Mouse (Mus musculus) heart, adult 8-10 months (tissue): Measurements from ENCODE around the gene Hyal3. TPM values are rescaled to one million over a fixed set of nuclear protein-coding genes. Genes with fewer than 3 reads are reported as not detected.

Source experiments
- DNase-seq: peaks from one replicate; pipeline ENCODE4 v3.0.0; 2022; ENCODE audit warnings: low spot score
- total RNA-seq, 4 experiments: library from RNA; stranded (reverse); gene quantifications; 2 replicates each; pipeline ENCODE4 v1.2.4; 2022

Hyal3 gene
- total RNA-seq, result under 1 TPM; 0.20 to 0.72 (median 0.25) TPM

- peak; percentile 92 for DNase-seq
Observed at GRCm38 (mm10) chr9:107580501-107581317, at the start of gene Hyal3. Gene Hyal3, plus strand, starts transcription at chr9:107580818.

GRCm38 (mm10) chr9:107533791-107534407 lies 46.7 kb upstream of the Hyal3 start, which contains the start of gene Tmem115:
Gene Tmem115, plus strand, starts transcription at chr9:107533945.
- DNase-seq, result peak; percentile 96

- no peak for DNase-seq
Observed at GRCm38 (mm10) chr9:107534408-107535202, 46.0 kb upstream of the Hyal3 start.

- no peak for DNase-seq
Observed at GRCm38 (mm10) chr9:107538231-107538630, 42.4 kb upstream of the Hyal3 start.

DNA sequence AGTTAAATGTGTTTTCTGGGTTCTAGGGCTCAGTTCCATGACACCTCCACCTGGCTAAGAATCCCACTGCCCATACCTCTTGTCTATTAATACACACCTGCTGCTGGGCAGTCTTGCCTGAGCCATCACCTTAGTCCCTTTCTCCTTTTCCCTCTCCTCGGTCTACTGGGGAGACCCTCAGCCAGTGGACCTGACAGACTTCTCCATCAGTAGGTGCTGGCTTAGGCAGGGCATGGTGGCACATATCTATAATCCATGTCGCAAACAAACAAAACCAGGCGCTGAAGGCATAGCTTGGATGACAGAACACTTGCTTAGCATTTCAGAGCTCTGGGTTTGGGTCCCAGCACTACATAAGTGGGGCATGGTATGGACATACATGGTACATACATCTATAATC lies 41.9 kb upstream of the Hyal3 start:
- no peak for DNase-seq

DNA sequence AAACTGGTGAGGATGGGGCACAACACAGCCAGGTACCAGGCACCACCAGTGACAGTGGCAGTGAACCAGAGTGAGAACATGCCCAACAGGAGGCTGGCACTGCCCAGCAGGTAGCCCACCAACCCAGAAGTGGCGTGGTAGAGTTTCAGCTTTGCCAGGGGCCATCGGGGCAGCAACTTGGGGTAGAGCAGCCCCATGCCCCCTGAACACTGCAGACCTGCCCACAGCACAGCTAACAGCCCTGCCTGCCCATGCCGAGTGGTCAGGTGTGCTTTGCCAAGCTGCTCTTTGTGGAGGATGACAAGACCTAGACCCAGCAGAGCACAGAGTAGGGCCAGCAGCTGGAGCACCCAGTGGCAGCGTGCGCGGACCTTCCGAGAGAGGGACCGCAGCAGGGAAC lies 40.7 kb upstream of the Hyal3 start:
- DNase-seq, result no peak

DNA sequence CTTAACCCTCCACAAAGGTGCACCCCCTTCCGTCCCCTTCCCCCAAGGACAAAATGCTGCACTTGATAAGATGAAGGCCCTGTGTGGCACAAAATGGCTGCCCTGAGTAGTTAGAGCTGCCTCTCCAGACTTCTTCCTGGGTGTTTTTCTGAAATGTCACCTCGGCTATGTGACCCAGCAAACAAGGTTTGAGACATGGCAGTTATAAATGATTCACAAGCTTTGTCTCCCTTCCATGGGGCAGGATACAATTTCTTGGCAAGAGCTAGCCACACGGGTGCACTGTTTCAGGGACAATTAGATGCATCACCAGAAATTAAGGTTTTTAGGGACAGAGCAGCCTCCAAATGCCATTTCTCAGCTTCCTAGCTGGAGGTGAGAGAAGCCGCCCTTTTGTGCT lies 40.2 kb upstream of the Hyal3 start:
- no peak for DNase-seq

DNA sequence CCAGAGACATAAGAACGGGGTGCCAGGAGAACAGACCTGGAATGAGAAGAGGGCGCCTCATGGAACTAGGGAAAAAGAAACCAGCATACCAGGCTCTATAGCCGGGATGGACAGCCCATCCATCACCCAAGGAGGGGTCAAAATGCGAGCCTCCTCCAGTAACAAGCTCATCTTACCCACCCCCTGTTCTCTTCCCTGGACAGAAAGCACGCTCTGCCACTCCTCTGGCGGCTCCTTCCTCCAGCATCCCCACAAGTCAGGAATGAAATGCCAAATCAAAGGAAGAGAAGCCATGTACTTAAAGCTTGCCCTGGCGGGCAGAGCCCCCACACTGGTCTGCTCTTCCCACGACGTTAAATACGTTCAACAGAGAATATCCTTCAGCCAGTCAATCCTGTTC lies 39.6 kb upstream of the Hyal3 start:
- no peak for DNase-seq

DNA sequence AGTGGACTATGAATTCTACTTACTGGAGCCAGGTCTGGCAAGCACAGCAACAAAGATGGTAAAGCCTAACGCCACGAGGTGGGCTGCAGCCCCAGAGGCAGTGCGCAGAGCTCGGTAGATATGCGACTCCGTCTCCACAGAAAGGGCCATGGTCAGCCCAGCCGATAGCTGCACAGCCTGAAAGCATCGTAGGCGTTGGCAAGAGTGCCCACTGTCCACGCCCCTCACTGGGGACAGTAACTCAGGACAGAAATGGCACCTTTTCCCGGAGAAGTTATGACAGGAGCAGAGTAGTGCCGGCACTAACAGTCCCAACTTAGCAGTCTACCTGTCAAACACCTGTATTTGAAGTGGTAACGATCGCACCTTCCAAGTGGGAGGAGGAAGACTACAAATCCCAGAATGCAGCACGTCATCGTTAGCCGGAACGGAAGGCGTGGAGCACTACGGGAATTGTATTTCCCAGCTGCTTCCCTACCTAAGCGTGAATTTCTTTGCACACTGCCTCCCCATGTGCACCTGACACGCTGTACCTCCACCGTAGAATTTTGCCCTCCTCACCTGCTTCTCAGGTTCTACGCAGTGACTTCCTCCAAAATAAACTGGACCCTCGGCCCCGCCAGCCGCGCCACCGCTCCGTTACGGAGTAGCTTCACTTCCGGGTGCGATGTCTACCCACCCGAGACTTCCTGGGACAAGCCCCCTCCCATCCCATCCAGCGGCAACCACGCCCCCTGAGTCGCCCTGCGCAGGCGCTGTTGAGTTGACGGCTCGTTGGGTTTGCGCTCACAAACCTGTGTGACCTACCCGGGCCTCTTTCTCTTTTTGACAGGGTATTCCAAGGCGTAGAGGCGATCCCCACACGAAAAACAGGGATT lies 38.9 kb upstream of the Hyal3 start, which contains the start of the genes Cyb561d2 and Nprl2:
TSS of gene Cyb561d2 (minus strand) at position 720 of the 878 bp plus-strand sequence.
TSS of gene Nprl2 (plus strand) at position 753 of the 878 bp plus-strand sequence.
- DNase-seq, result peak; percentile 94

GRCm38 (mm10) chr9:107542352-107542686 lies 38.3 kb upstream of the Hyal3 start:
- no peak for DNase-seq

DNA sequence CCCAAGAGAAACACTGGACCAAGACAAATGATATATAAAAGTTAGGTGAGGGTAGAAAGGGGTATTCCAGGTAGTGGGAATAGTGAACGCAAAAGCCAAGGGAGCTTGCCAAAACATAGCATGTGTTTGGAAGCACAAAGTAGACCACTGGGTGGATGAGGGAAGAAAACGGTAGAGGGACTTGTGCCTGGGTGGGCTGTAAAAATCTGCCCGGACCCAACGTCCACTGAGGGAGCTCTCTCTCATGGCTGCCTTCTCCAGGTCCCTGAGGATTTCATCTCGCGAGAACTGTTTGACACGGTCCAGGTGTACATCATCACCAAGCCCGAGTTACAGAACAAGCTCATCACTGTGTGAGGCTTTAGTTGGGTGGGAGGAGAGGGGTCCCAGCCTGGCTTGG lies 37.9 kb upstream of the Hyal3 start:
- no peak for DNase-seq

DNA sequence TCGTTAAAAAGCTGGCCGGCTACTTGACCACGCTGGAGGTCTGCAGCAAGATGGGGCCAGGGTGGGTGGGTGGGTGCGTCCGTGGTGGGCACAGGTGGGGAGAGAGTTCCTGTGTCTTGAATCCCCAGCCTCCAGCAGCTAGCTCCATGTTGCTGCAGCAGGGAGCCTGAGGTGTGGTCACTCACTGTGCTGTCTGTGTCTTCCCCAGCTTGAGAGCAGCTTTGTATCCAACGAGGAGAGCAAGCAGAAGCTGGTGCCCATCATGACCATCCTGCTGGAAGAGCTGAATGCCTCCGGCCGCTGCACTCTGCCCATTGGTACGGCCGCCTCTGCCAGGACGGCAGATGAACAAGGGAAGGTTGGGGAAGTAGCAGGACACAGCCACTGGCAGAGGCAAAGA lies 37.3 kb upstream of the Hyal3 start:
- no peak for DNase-seq

GRCm38 (mm10) chr9:107544196-107544700 lies 36.4 kb upstream of the Hyal3 start:
- no peak for DNase-seq

DNA sequence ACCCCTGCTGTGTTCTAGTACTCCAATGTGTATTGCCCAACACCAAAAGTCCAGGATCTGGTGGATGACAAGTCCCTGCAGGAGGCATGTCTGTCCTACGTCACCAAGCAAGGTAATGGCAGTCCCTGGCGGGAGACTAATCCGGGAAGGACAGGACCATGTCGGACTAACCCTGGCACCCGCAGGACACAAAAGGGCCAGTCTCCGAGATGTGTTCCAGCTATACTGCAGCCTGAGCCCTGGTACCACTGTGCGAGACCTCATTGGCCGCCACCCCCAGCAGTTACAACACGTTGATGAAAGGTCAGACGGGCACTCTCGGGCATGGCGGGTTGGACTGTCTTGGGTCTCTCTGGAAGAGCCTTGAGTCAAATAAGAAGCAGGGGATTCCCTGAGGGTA lies 35.9 kb upstream of the Hyal3 start:
- DNase-seq, result no peak

GRCm38 (mm10) chr9:107545199-107545598 lies 35.4 kb upstream of the Hyal3 start:
- DNase-seq, result no peak

DNA sequence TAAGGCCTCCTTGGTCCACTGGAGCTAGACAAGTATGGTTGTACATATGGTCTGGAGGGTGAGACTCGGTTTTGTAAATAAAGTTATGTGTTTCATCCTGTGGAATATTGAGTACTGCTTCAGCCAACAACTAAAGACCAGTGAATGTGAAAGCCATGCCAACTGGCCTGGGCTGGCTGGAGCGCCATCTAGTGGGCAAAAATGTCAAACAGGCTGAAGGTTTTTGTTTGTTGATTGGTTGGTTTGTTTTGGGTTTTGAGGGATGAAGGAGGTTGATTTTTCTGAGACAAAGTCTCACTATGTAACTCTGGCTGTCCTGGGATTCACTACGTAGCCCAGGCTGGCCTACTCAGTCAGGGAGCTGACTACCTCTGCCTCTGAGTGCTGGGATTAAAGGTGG lies 35.0 kb upstream of the Hyal3 start:
- peak; percentile 74 for DNase-seq

- peak; percentile 86 for DNase-seq
Observed at GRCm38 (mm10) chr9:107547026-107547425, 33.6 kb upstream of the Hyal3 start, which contains the start of gene Zmynd10. Gene Zmynd10, plus strand, starts transcription at chr9:107547298.

DNA sequence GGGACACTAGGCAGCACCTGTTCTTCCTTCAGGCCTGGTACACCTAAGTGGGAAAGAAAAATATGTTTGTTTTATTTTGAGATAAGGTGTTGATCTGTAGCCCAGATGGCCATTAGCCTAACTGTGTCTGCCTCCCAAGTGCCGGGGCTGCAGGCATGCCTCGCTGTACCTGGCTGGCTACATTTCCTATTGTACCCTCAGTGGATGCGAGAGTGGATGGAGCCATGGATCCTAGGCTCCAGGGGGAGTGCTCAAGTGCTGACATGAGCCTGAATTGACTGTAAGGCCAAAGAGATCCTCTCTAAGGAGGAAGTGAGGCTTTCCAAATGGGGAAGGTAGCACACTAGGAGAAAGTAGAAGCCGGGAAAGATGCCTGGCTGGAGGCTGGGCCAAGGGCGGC lies 32.7 kb upstream of the Hyal3 start:
- DNase-seq, result no peak

- DNase-seq, result no peak
Observed at GRCm38 (mm10) chr9:107548820-107549219, 31.8 kb upstream of the Hyal3 start.

- DNase-seq, result no peak
Observed at GRCm38 (mm10) chr9:107549297-107550074, 31.1 kb upstream of the Hyal3 start.
